Mouse (Mus musculus): ENCODE measurements around the gene Clic3. TPM values are rescaled to one million over a fixed set of nuclear protein-coding genes. Genes with fewer than 3 reads are reported as not detected.

The Clic3 gene
- polyA plus RNA-seq, 1 experiment from 2014 or later: 0.57 TPM

- Histone ChIP-seq H3K27me3 (ENCODE audit: control insufficient read depth, insufficient read depth, low read length) (peaks cover 13% of the 10 kb centered on the region), H3K4me1 (replicated peaks; ENCODE audit: control insufficient read depth, insufficient read depth, low read length) (peaks cover 3% of the 10 kb centered on the region; the same call in 1 of the 2 replicates), H3K9ac (ENCODE audit: low read depth, low read length) (no peak overlapping the region), H3K4me2 (replicated peaks; ENCODE audit: low read depth, low read length) (no peak overlapping the region), H3K4me3 (ENCODE audit: low read depth, low read length) (no peak overlapping the region), H3K27ac (ENCODE audit: low read depth, low read length) (no peak overlapping the region), H3K9me3 (ENCODE audit: control insufficient read depth, low read length) (no peaks in the 10 kb centered on the region), H3K36me3 (ENCODE audit: control insufficient read depth, insufficient read depth, low read length) (no peaks in the 10 kb centered on the region)
- WGBS: 34% methylated on average over 5 of the region's 5 CpGs
- DNase-seq (ENCODE audit: low spot score): peak; percentile 91
- 0 out of 2 replicates have a peak, but pooled peaks have one; percentile 6 for ATAC-seq (ENCODE audit: low FRiP score)
These were observed 29.9 kb upstream of the Clic3 start for GRCm38 (mm10) chr2:25426721-25427191.

- Histone ChIP-seq H3K4me3 (ENCODE audit: low read depth, low read length) (no peak overlapping the region), H3K27me3 (ENCODE audit: control insufficient read depth, insufficient read depth, low read length) (peaks cover 13% of the 10 kb centered on the region), H3K27ac (ENCODE audit: low read depth, low read length) (no peak overlapping the region), H3K4me1 (replicated peaks; ENCODE audit: control insufficient read depth, insufficient read depth, low read length) (peaks cover 3% of the 10 kb centered on the region; the same call in 1 of the 2 replicates), H3K9ac (ENCODE audit: low read depth, low read length) (no peak overlapping the region), H3K36me3 (ENCODE audit: control insufficient read depth, insufficient read depth, low read length) (no peaks in the 10 kb centered on the region), H3K4me2 (replicated peaks; ENCODE audit: low read depth, low read length) (no peak overlapping the region), H3K9me3 (ENCODE audit: control insufficient read depth, low read length) (no peaks in the 10 kb centered on the region)
- WGBS: 93% methylated on average over 5 of the region's 5 CpGs
- ATAC-seq (ENCODE audit: low FRiP score) (no peak), DNase-seq (ENCODE audit: low spot score) (no peak)
These were observed 29.4 kb upstream of the Clic3 start for GRCm38 (mm10) chr2:25427256-25427655.

GRCm38 (mm10) chr2:25428442-25429236, 28.0 kb upstream of the Clic3 start, which contains the start of gene Abca2:
Abca2 (plus strand) TSS chr2:25428703.
- DNase-seq (ENCODE audit: low spot score) (peak; percentile 97), ATAC-seq (ENCODE audit: low FRiP score) (peak; percentile 91)
- peaks cover 3% of the 10 kb centered on the region; the same call in 1 of the 2 replicates for H3K4me1 ChIP-seq (replicated peaks; ENCODE audit: control insufficient read depth, insufficient read depth, low read length)
- peak within 1 kb of the TSS; percentile 87 for H3K9ac ChIP-seq (ENCODE audit: low read depth, low read length)
- WGBS: 0% methylated on average over 56 of the region's 89 CpGs
- no peaks in the 10 kb centered on the region for H3K36me3 ChIP-seq (ENCODE audit: control insufficient read depth, insufficient read depth, low read length)
- H3K4me2 ChIP-seq (replicated peaks; ENCODE audit: low read depth, low read length): peak within 1 kb of the TSS; percentile 72
- no peaks in the 10 kb centered on the region for H3K9me3 ChIP-seq (ENCODE audit: control insufficient read depth, low read length)
- H3K4me3 ChIP-seq (ENCODE audit: low read depth, low read length): peak within 1 kb of the TSS; percentile 75
- H3K27ac ChIP-seq (ENCODE audit: low read depth, low read length): peak within 1 kb of the TSS; percentile 79
- peaks cover 13% of the 10 kb centered on the region for H3K27me3 ChIP-seq (ENCODE audit: control insufficient read depth, insufficient read depth, low read length)

GRCm38 (mm10) chr2:25429435-25430180, 27.0 kb upstream of the Clic3 start:
- peak overlapping the region; percentile 87; the same call in 1 of the 2 replicates for H3K9ac ChIP-seq (ENCODE audit: low read depth, low read length)
- peaks cover 3% of the 10 kb centered on the region; the same call in 1 of the 2 replicates for H3K4me1 ChIP-seq (replicated peaks; ENCODE audit: control insufficient read depth, insufficient read depth, low read length)
- peak overlapping the region; percentile 72 for H3K4me2 ChIP-seq (replicated peaks; ENCODE audit: low read depth, low read length)
- ATAC-seq (ENCODE audit: low FRiP score) (no peak), DNase-seq (ENCODE audit: low spot score) (no peak)
- H3K9me3 ChIP-seq (ENCODE audit: control insufficient read depth, low read length): no peaks in the 10 kb centered on the region
- no peak overlapping the region for H3K27ac ChIP-seq (ENCODE audit: low read depth, low read length)
- peak overlapping the region; percentile 75; the same call in 1 of the 2 replicates for H3K4me3 ChIP-seq (ENCODE audit: low read depth, low read length)
- WGBS: 85% methylated on average over 5 of the region's 5 CpGs
- H3K27me3 ChIP-seq (ENCODE audit: control insufficient read depth, insufficient read depth, low read length): peaks cover 13% of the 10 kb centered on the region
- H3K36me3 ChIP-seq (ENCODE audit: control insufficient read depth, insufficient read depth, low read length): no peaks in the 10 kb centered on the region

GRCm38 (mm10) chr2:25430395-25431233, 26.0 kb upstream of the Clic3 start:
- Histone ChIP-seq H3K4me2 (replicated peaks; ENCODE audit: low read depth, low read length) (no peak overlapping the region), H3K4me1 (replicated peaks; ENCODE audit: control insufficient read depth, insufficient read depth, low read length) (peaks cover 3% of the 10 kb centered on the region; the same call in 1 of the 2 replicates), H3K4me3 (ENCODE audit: low read depth, low read length) (no peak overlapping the region), H3K9me3 (ENCODE audit: control insufficient read depth, low read length) (no peaks in the 10 kb centered on the region), H3K27me3 (ENCODE audit: control insufficient read depth, insufficient read depth, low read length) (peaks cover 6% of the 10 kb centered on the region), H3K36me3 (ENCODE audit: control insufficient read depth, insufficient read depth, low read length) (no peaks in the 10 kb centered on the region; the same call in 1 of the 2 replicates), H3K9ac (ENCODE audit: low read depth, low read length) (peak overlapping the region; percentile 15; the same call in 1 of the 2 replicates), H3K27ac (ENCODE audit: low read depth, low read length) (no peak overlapping the region)
- DNase-seq (ENCODE audit: low spot score) (no peak), ATAC-seq (ENCODE audit: low FRiP score) (no peak)
- WGBS: 65% methylated on average over 17 of the region's 17 CpGs

- Histone ChIP-seq H3K4me3 (ENCODE audit: low read depth, low read length) (no peak overlapping the region), H3K36me3 (ENCODE audit: control insufficient read depth, insufficient read depth, low read length) (no peaks in the 10 kb centered on the region; the same call in 1 of the 2 replicates), H3K9me3 (ENCODE audit: control insufficient read depth, low read length) (no peaks in the 10 kb centered on the region), H3K4me1 (replicated peaks; ENCODE audit: control insufficient read depth, insufficient read depth, low read length) (peaks cover 3% of the 10 kb centered on the region; the same call in 1 of the 2 replicates), H3K4me2 (replicated peaks; ENCODE audit: low read depth, low read length) (no peak overlapping the region), H3K27me3 (ENCODE audit: control insufficient read depth, insufficient read depth, low read length) (peaks cover 2% of the 10 kb centered on the region), H3K27ac (ENCODE audit: low read depth, low read length) (no peak overlapping the region), H3K9ac (ENCODE audit: low read depth, low read length) (no peak overlapping the region)
- no peak for DNase-seq (ENCODE audit: low spot score)
- no peak for ATAC-seq (ENCODE audit: low FRiP score)
- whole genome bisulfite sequencing: 28% methylated on average over 6 of the region's 6 CpGs
These were observed 25.3 kb upstream of the Clic3 start for GRCm38 (mm10) chr2:25431308-25431855.

GRCm38 (mm10) chr2:25432326-25433098, 24.1 kb upstream of the Clic3 start:
- Histone ChIP-seq H3K9ac (ENCODE audit: low read depth, low read length) (no peak overlapping the region), H3K27ac (ENCODE audit: low read depth, low read length) (no peak overlapping the region), H3K4me2 (replicated peaks; ENCODE audit: low read depth, low read length) (no peak overlapping the region), H3K4me1 (replicated peaks; ENCODE audit: control insufficient read depth, insufficient read depth, low read length) (peaks cover 3% of the 10 kb centered on the region; the same call in 1 of the 2 replicates), H3K27me3 (ENCODE audit: control insufficient read depth, insufficient read depth, low read length) (no peaks in the 10 kb centered on the region; the same call in none of the 2 replicates), H3K36me3 (ENCODE audit: control insufficient read depth, insufficient read depth, low read length) (no peaks in the 10 kb centered on the region; the same call in 1 of the 2 replicates), H3K4me3 (ENCODE audit: low read depth, low read length) (no peak overlapping the region), H3K9me3 (ENCODE audit: control insufficient read depth, low read length) (no peaks in the 10 kb centered on the region)
- 83% methylated on average over 11 of the region's 11 CpGs for WGBS
- no peak for DNase-seq (ENCODE audit: low spot score)
- ATAC-seq (ENCODE audit: low FRiP score): no peak
